Mouse (Mus musculus) limb, embryonic 12.5 days (tissue): ENCODE data around the gene 2610028H24Rik. TPM values are rescaled to one million over a fixed set of nuclear protein-coding genes. Genes with fewer than 3 reads are reported as not detected.

ENCODE experiments used
- ATAC-seq: fragments of 200-750 bp; cut with Nextera tagmentation; 2 replicates; pipeline ENCODE4 v1.8.0; 2017; ENCODE audit warnings: low read depth, moderate TSS enrichment; ENCODE audit not compliant: insufficient number of reproducible peaks, insufficient read depth, low FRiP score, low TSS enrichment
- H3K27ac ChIP-seq: fragments of 300-500 bp; sonication (generic); 2 replicates; pipeline ENCODE4 v1.5.1; 2016; ENCODE audit warnings: mild to moderate bottlenecking, moderate library complexity
- H3K27me3 ChIP-seq: fragments of 300-500 bp; sonication (generic); 2 replicates; pipeline ENCODE4 v1.6.1; 2016; ENCODE audit warnings: mild to moderate bottlenecking, moderate library complexity
- H3K36me3 ChIP-seq: fragments of 300-500 bp; sonication (generic); 2 replicates; pipeline ENCODE4 v1.6.1; 2016; ENCODE audit warnings: mild to moderate bottlenecking, moderate library complexity
- H3K4me1 ChIP-seq: fragments of 300-500 bp; sonication (generic); replicated peaks from 2 replicates; pipeline ENCODE4 v1.6.1; 2016
- H3K4me2 ChIP-seq: fragments of 300-500 bp; sonication (generic); 2 replicates; pipeline ENCODE4 v1.6.1; 2016; ENCODE audit warnings: mild to moderate bottlenecking, moderate library complexity
- H3K4me3 ChIP-seq: fragments of 300-500 bp; sonication (generic); replicated peaks from 2 replicates; pipeline ENCODE4 v1.5.1; 2016; ENCODE audit warnings: mild to moderate bottlenecking
- H3K9ac ChIP-seq: fragments of 300-500 bp; sonication (generic); replicated peaks from 2 replicates; pipeline ENCODE4 v1.6.1; 2016; ENCODE audit warnings: mild to moderate bottlenecking, moderate library complexity
- H3K9me3 ChIP-seq: fragments of 300-500 bp; sonication (generic); 2 replicates; pipeline ENCODE4 v1.6.1; 2016; ENCODE audit warnings: mild to moderate bottlenecking, moderate library complexity
- WGBS: fragments of 180-500 bp; shearing (Covaris S2); methylation state at CpG from one replicate; pipeline ENCODE4 v1.1.7; 2016; 5-methylcytosine and 5-hydroxymethylcytosine counted together
- polyA plus RNA-seq: library from polyadenylated mRNA; unstranded; fragments of >200 nt; fragmentation: Nextera tagmentation; extraction: Ambion mirVana; gene quantifications from 2 replicates; pipeline ENCODE4 v1.2.1, GENCODE M21; 2016

Gene 2610028H24Rik
- polyA plus RNA-seq = not detected in 2 replicates

- H3K4me2 ChIP-seq = no peak within 1 kb of the TSS
- no peak within 1 kb of the TSS for H3K27ac ChIP-seq
- H3K4me1 ChIP-seq = 0 out of 2 replicates have a peak, but pooled peaks cover 1% of the 10 kb centered on the region
- H3K27me3 ChIP-seq = no peaks in the 10 kb centered on the region
- no peak within 1 kb of the TSS for H3K4me3 ChIP-seq
- no peaks in the 10 kb centered on the region for H3K36me3 ChIP-seq
- no peaks in the 10 kb centered on the region for H3K9me3 ChIP-seq
- H3K9ac ChIP-seq = no peak within 1 kb of the TSS
- ATAC-seq = no peak
- WGBS = 66% methylated on average over 5 of the region's 5 CpGs
Measured at GRCm38 (mm10) chr10:76448851-76449250, at the start of gene 2610028H24Rik. 2610028H24Rik (plus strand) TSS chr10:76449081.

- Histone ChIP-seq H3K9ac (no peak overlapping the region), H3K9me3 (no peaks in the 10 kb centered on the region), H3K4me2 (no peak overlapping the region), H3K36me3 (peaks cover 91% of the 10 kb centered on the region), H3K4me1 (no peaks in the 10 kb centered on the region), H3K4me3 (no peak overlapping the region), H3K27me3 (no peaks in the 10 kb centered on the region), H3K27ac (no peak overlapping the region)
- ATAC-seq = no peak
- 93% methylated on average over 10 of the region's 10 CpGs for WGBS
Measured at GRCm38 (mm10) chr10:76408520-76408919, 40.4 kb upstream of the 2610028H24Rik start.

GRCm38 (mm10) chr10:76416811-76417210 is 32.1 kb upstream of the 2610028H24Rik start:
- Histone ChIP-seq H3K36me3 (peaks cover 97% of the 10 kb centered on the region), H3K9ac (no peak overlapping the region), H3K27ac (no peak overlapping the region), H3K27me3 (no peaks in the 10 kb centered on the region), H3K4me3 (no peak overlapping the region), H3K9me3 (no peaks in the 10 kb centered on the region), H3K4me2 (no peak overlapping the region), H3K4me1 (no peaks in the 10 kb centered on the region)
- no peak for ATAC-seq
- 95% methylated on average over 12 of the region's 12 CpGs for WGBS

GRCm38 (mm10) chr10:76425674-76426073 is 23.2 kb upstream of the 2610028H24Rik start:
- 96% methylated on average over 7 of the region's 7 CpGs for WGBS
- Histone ChIP-seq H3K9me3 (0 out of 2 replicates have a peak, but pooled peaks cover 5% of the 10 kb centered on the region), H3K27ac (no peak overlapping the region), H3K36me3 (peaks cover 97% of the 10 kb centered on the region), H3K9ac (no peak overlapping the region), H3K4me3 (no peak overlapping the region), H3K4me2 (no peak overlapping the region), H3K4me1 (no peaks in the 10 kb centered on the region), H3K27me3 (no peaks in the 10 kb centered on the region)
- ATAC-seq = no peak

GRCm38 (mm10) chr10:76433925-76434324 is 15.0 kb upstream of the 2610028H24Rik start:
- Histone ChIP-seq H3K4me1 (no peaks in the 10 kb centered on the region), H3K9ac (no peak overlapping the region), H3K36me3 (peaks cover 97% of the 10 kb centered on the region), H3K9me3 (no peaks in the 10 kb centered on the region), H3K27ac (no peak overlapping the region), H3K4me3 (no peak overlapping the region), H3K27me3 (no peaks in the 10 kb centered on the region), H3K4me2 (no peak overlapping the region)
- no peak for ATAC-seq
- WGBS = 94% methylated on average over 11 of the region's 11 CpGs

- no peak for ATAC-seq
- Histone ChIP-seq H3K27ac (no peak overlapping the region), H3K9ac (no peak overlapping the region), H3K4me1 (peaks cover 17% of the 10 kb centered on the region), H3K4me2 (no peak overlapping the region), H3K9me3 (no peaks in the 10 kb centered on the region), H3K36me3 (peaks cover 57% of the 10 kb centered on the region), H3K4me3 (no peak overlapping the region), H3K27me3 (no peaks in the 10 kb centered on the region)
- WGBS = 89% methylated on average over 9 of the region's 9 CpGs
Measured at GRCm38 (mm10) chr10:76439107-76439890, 9.6 kb upstream of the 2610028H24Rik start.

- Histone ChIP-seq H3K9me3 (no peaks in the 10 kb centered on the region), H3K36me3 (peaks cover 48% of the 10 kb centered on the region), H3K4me1 (peaks cover 17% of the 10 kb centered on the region), H3K27me3 (no peaks in the 10 kb centered on the region), H3K4me2 (peak within 1 kb of the TSS; percentile 74), H3K4me3 (peak within 1 kb of the TSS; percentile 82), H3K27ac (no peak within 1 kb of the TSS), H3K9ac (no peak within 1 kb of the TSS)
- WGBS = 95% methylated on average over 17 of the region's 17 CpGs
- ATAC-seq = no peak
Measured at GRCm38 (mm10) chr10:76440281-76440680, 8.6 kb upstream of the 2610028H24Rik start, which contains the start of gene AC141477.1. AC141477.1 (minus strand) TSS chr10:76440444.

GRCm38 (mm10) chr10:76442178-76443088 is 6.4 kb upstream of the 2610028H24Rik start, which contains the start of gene Pcnt:
Pcnt (minus strand) TSS chr10:76442786.
- H3K4me2 ChIP-seq = peak within 1 kb of the TSS; percentile 74
- H3K9me3 ChIP-seq = no peaks in the 10 kb centered on the region
- H3K27me3 ChIP-seq = no peaks in the 10 kb centered on the region
- H3K9ac ChIP-seq = peak within 1 kb of the TSS; percentile 79
- ATAC-seq = peak; percentile 99
- peaks cover 26% of the 10 kb centered on the region for H3K36me3 ChIP-seq
- H3K4me1 ChIP-seq = peaks cover 17% of the 10 kb centered on the region
- H3K27ac ChIP-seq = peak within 1 kb of the TSS; percentile 94
- under 1% methylated on average over 78 of the region's 78 CpGs for WGBS
- peak within 1 kb of the TSS; percentile 82 for H3K4me3 ChIP-seq

GRCm38 (mm10) chr10:76445996-76446681 is 2.7 kb upstream of the 2610028H24Rik start:
- WGBS = 76% methylated on average over 4 of the region's 4 CpGs
- no peak for ATAC-seq
- H3K36me3 ChIP-seq = no peaks in the 10 kb centered on the region
- peaks cover 15% of the 10 kb centered on the region for H3K4me1 ChIP-seq
- no peak overlapping the region for H3K4me3 ChIP-seq
- H3K9ac ChIP-seq = 0 out of 2 replicates have a peak overlapping the region, but pooled peaks have one; percentile 12
- H3K27ac ChIP-seq = no peak overlapping the region
- no peaks in the 10 kb centered on the region for H3K9me3 ChIP-seq
- no peaks in the 10 kb centered on the region for H3K27me3 ChIP-seq
- no peak overlapping the region for H3K4me2 ChIP-seq

GRCm38 (mm10) chr10:76447406-76448229 is 1.3 kb upstream of the 2610028H24Rik start:
- ATAC-seq = no peak
- Histone ChIP-seq H3K4me1 (peaks cover 9% of the 10 kb centered on the region), H3K4me3 (no peak overlapping the region), H3K9me3 (no peaks in the 10 kb centered on the region), H3K27ac (no peak overlapping the region), H3K9ac (no peak overlapping the region), H3K36me3 (no peaks in the 10 kb centered on the region), H3K27me3 (no peaks in the 10 kb centered on the region), H3K4me2 (no peak overlapping the region)
- 79% methylated on average over 15 of the region's 15 CpGs for WGBS
